Mouse (Mus musculus) urinary bladder, postnatal 4 days (tissue): ENCODE results near the gene Ddx19b.
"Not testable (repeated sequence)": the region's sequence is repeated elsewhere in the genome, so short reads cannot be mapped to it uniquely, and the experiment has no call there.

Source experiments
- DNase-seq, 2 experiments: peaks; one replicate each; pipeline ENCODE4 v3.0.0; 2021 to 2022; ENCODE audit warnings: low spot score in 2 of 2

Gene Ddx19b

GRCm38 (mm10) chr8:111034276-111034675, 2.7 kb upstream of the Ddx19b start:
- DNase-seq: no peak

- peak; percentile 95 to 97 for DNase-seq
Observed at GRCm38 (mm10) chr8:111033482-111034215, 2.1 kb upstream of the Ddx19b start.

- no peak for DNase-seq
Observed at GRCm38 (mm10) chr8:111032916-111033315, 1.4 kb upstream of the Ddx19b start, which contains the start of gene Aars. Aars (plus strand) TSS chr8:111033144.

- DNase-seq: no peak
Observed at GRCm38 (mm10) chr8:111030045-111030444, 1.5 kb downstream of the Ddx19b start.

- DNase-seq: no peak
Observed at GRCm38 (mm10) chr8:111029589-111029988, 2.0 kb downstream of the Ddx19b start.

GRCm38 (mm10) chr8:111027391-111027937, 4.1 kb downstream of the Ddx19b start:
- DNase-seq: peak; percentile 73 to 87

GRCm38 (mm10) chr8:111026609-111027008, 4.9 kb downstream of the Ddx19b start:
- DNase-seq: not testable (repeated sequence)

GRCm38 (mm10) chr8:111010230-111010991, 21.1 kb downstream of the Ddx19b start:
- not testable (repeated sequence) for DNase-seq

- DNase-seq: peak; percentile 79 to 89
Observed at GRCm38 (mm10) chr8:110997547-110998531, 33.7 kb downstream of the Ddx19b start, which contains the start of gene Ddx19a. Ddx19a (minus strand) TSS chr8:110997800.

GRCm38 (mm10) chr8:110996641-110997430, 34.7 kb downstream of the Ddx19b start:
- DNase-seq: no peak

- DNase-seq: no peak
Observed at GRCm38 (mm10) chr8:110990017-110990416, 41.5 kb downstream of the Ddx19b start.

- no peak for DNase-seq
Observed at GRCm38 (mm10) chr8:110987805-110988744, 43.5 kb downstream of the Ddx19b start.

GRCm38 (mm10) chr8:110981304-110981703, 50.2 kb downstream of the Ddx19b start:
- no peak for DNase-seq

- DNase-seq: not testable (repeated sequence)
Observed at GRCm38 (mm10) chr8:110977987-110978386, 53.6 kb downstream of the Ddx19b start.

- DNase-seq: not testable (repeated sequence)
Observed at GRCm38 (mm10) chr8:110976532-110976931, 55.0 kb downstream of the Ddx19b start.

GRCm38 (mm10) chr8:110969910-110970770, 61.4 kb downstream of the Ddx19b start:
- DNase-seq: peak; percentile 85 to 87

GRCm38 (mm10) chr8:110967326-110967725, 64.2 kb downstream of the Ddx19b start:
- DNase-seq: no peak

GRCm38 (mm10) chr8:110966586-110966985, 65.0 kb downstream of the Ddx19b start:
- DNase-seq: no peak
